Mouse (Mus musculus): ENCODE data around the gene Nmur1.

- TF ChIP-seq CTCF (IDR thresholded peaks at IDR 0.05; ENCODE audit: control insufficient read depth, insufficient read depth, insufficient read length) (no peak), MYOG (IDR thresholded peaks at IDR 0.05; ENCODE audit: control insufficient read depth, extremely low read depth, insufficient read length) (no peak), USF1 (IDR thresholded peaks at IDR 0.05; ENCODE audit: low read depth) (no peak), MYOD1 (IDR thresholded peaks at IDR 0.05; ENCODE audit: control insufficient read depth, insufficient read length, low read depth) (no peak), FOSL1 (IDR thresholded peaks at IDR 0.05; ENCODE audit: insufficient read depth, low read length, poor library complexity, severe bottlenecking) (no peak), MAX (IDR thresholded peaks at IDR 0.05) (no peak)
Measured at GRCm38 (mm10) chr1:86345069-86345468, 81.0 kb downstream of the Nmur1 start.
